Mouse (Mus musculus) CH12.LX (cell line): ENCODE results near the gene Sprr2h. TPM values are rescaled to one million over a fixed set of nuclear protein-coding genes. Genes with fewer than 3 reads are reported as not detected.

Source experiments
- DNase-seq: peaks from one replicate; pipeline ENCODE4 v3.0.0-alpha.2; 2013; ENCODE audit errors: extremely low read depth
- H3K27ac ChIP-seq: 2 replicates; pipeline ENCODE4 v1.5.1; 2012; ENCODE audit warnings: low read depth, mild to moderate bottlenecking, control low read depth, moderate library complexity; ENCODE audit not compliant: insufficient read depth
- H3K27me3 ChIP-seq: replicated peaks from 2 replicates; pipeline ENCODE3; 2012; ENCODE audit warnings: inconsistent platforms
- H3K36me3 ChIP-seq, 2 experiments: replicated peaks in 1 of 2; 2 replicates each; pipeline versions ENCODE3 to v1.6.1; 2012; ENCODE audit warnings: inconsistent platforms in 1 of 2, low read length in 1 of 2, mild to moderate bottlenecking in 1 of 2, mixed read lengths in 1 of 2, moderate library complexity in 1 of 2; ENCODE audit not compliant: control insufficient read depth in 1 of 2, insufficient read depth in 1 of 2
- H3K4me1 ChIP-seq, 2 experiments: 2 replicates each; pipeline ENCODE4 v1.6.1; 2012; ENCODE audit warnings: inconsistent platforms in 1 of 2, moderate library complexity in 1 of 2; ENCODE audit not compliant: insufficient read depth in 2 of 2, control insufficient read depth in 1 of 2
- H3K4me2 ChIP-seq: 2 replicates; pipeline ENCODE4 v1.6.1; 2012; ENCODE audit warnings: low read depth, mild to moderate bottlenecking, control low read depth; ENCODE audit not compliant: poor library complexity, insufficient read depth, severe bottlenecking
- H3K4me3 ChIP-seq, 3 experiments: fragments of 150-350 bp in 1 of 3; sonication (generic) in 1 of 3; replicated peaks in 1 of 3; 2 replicates each; pipeline versions ENCODE3 to v1.5.1; 2011 to 2012; ENCODE audit warnings: low read depth in 2 of 3, low read length in 2 of 3, mild to moderate bottlenecking in 2 of 3, moderate library complexity in 2 of 3, control low read depth in 1 of 3, improper control_type of control experiment in 1 of 3, inconsistent platforms in 1 of 3, mixed read lengths in 1 of 3; ENCODE audit not compliant: poor library complexity in 1 of 3
- H3K79me2 ChIP-seq: replicated peaks from 2 replicates; pipeline ENCODE4 v1.6.1; 2012; ENCODE audit warnings: mild to moderate bottlenecking, moderate library complexity; ENCODE audit not compliant: control insufficient read depth, poor library complexity, insufficient read depth, severe bottlenecking; ENCODE audit errors: extremely low read depth
- H3K9ac ChIP-seq: 2 replicates; pipeline ENCODE4 v1.6.1; 2012; ENCODE audit warnings: low read depth, mild to moderate bottlenecking, control low read depth, moderate library complexity; ENCODE audit not compliant: insufficient read depth
- H3K9me3 ChIP-seq: replicated peaks from 2 replicates; pipeline ENCODE3; 2012; ENCODE audit warnings: low read length, inconsistent platforms, mixed read lengths
- BHLHE40 ChIP-seq: IDR thresholded peaks from 2 replicates; pipeline ENCODE4 v1.6.1; 2011; ENCODE audit warnings: mild to moderate bottlenecking, low read depth, low read length, improper control_type of control experiment
- CHD1 ChIP-seq: IDR thresholded peaks from 2 replicates; pipeline ENCODE4 v1.6.1; 2012; ENCODE audit warnings: low read depth, low read length, improper control_type of control experiment, inconsistent platforms
- CHD2 ChIP-seq: IDR thresholded peaks from 2 replicates; pipeline ENCODE4 v1.6.1; 2011; ENCODE audit warnings: low read length, improper control_type of control experiment
- CTCF ChIP-seq, 2 experiments: IDR thresholded peaks in 1 of 2; conservative IDR thresholded peaks in 1 of 2; 2 replicates each; pipeline ENCODE4 v1.5.1; 2011 to 2012; ENCODE audit warnings: low read depth in 2 of 2, low read length in 2 of 2, improper control_type of control experiment in 1 of 2, inconsistent platforms in 1 of 2, mild to moderate bottlenecking in 1 of 2, moderate library complexity in 1 of 2
- E2F4 ChIP-seq: IDR thresholded peaks from 2 replicates; pipeline ENCODE4 v1.6.1; 2011; ENCODE audit warnings: low read depth, low read length, improper control_type of control experiment; ENCODE audit not compliant: insufficient replicate concordance
- EP300 ChIP-seq: IDR thresholded peaks from 2 replicates; pipeline ENCODE4 v1.6.1; 2011; ENCODE audit warnings: low read length, improper control_type of control experiment
- ETS1 ChIP-seq: conservative IDR thresholded peaks from 2 replicates; pipeline ENCODE4 v1.6.1; 2012; ENCODE audit warnings: low read depth, mild to moderate bottlenecking, inconsistent platforms, low read length, improper control_type of control experiment, moderate library complexity
- HCFC1 ChIP-seq: IDR thresholded peaks from 2 replicates; pipeline ENCODE4 v1.6.1; 2012; ENCODE audit warnings: low read depth, mild to moderate bottlenecking, inconsistent platforms, low read length, improper control_type of control experiment
- IRF4 ChIP-seq: IDR thresholded peaks from 2 replicates; pipeline ENCODE4 v1.6.1; 2014; ENCODE audit warnings: low read depth, mild to moderate bottlenecking, inconsistent platforms, low read length, improper control_type of control experiment
- KAT2A ChIP-seq: IDR thresholded peaks from 2 replicates; pipeline ENCODE4 v1.6.1; 2012; ENCODE audit warnings: low read length, improper control_type of control experiment, inconsistent platforms; ENCODE audit not compliant: insufficient replicate concordance
- MAFK ChIP-seq: IDR thresholded peaks from 2 replicates; pipeline ENCODE4 v1.6.1; 2011; ENCODE audit warnings: low read length, improper control_type of control experiment; ENCODE audit not compliant: insufficient replicate concordance
- MAX ChIP-seq: IDR thresholded peaks from 2 replicates; pipeline ENCODE4 v1.6.1; 2011; ENCODE audit warnings: low read length, improper control_type of control experiment
- MEF2A ChIP-seq: IDR thresholded peaks from 2 replicates; pipeline ENCODE4 v1.6.1; 2014; ENCODE audit warnings: low read depth, mild to moderate bottlenecking, inconsistent platforms, low read length, improper control_type of control experiment, borderline replicate concordance
- MXI1 ChIP-seq: IDR thresholded peaks from 2 replicates; pipeline ENCODE4 v1.6.1; 2011; ENCODE audit warnings: mild to moderate bottlenecking, low read depth, low read length, improper control_type of control experiment
- PAX5 ChIP-seq: IDR thresholded peaks from 2 replicates; pipeline ENCODE4 v1.6.1; 2012; ENCODE audit warnings: low read length, inconsistent platforms, mixed read lengths
- RAD21 ChIP-seq: IDR thresholded peaks from 2 replicates; pipeline ENCODE4 v1.6.1; 2011; ENCODE audit warnings: low read depth, mild to moderate bottlenecking, low read length, improper control_type of control experiment, moderate library complexity
- RCOR1 ChIP-seq: conservative IDR thresholded peaks from 2 replicates; pipeline ENCODE4 v1.6.1; 2012; ENCODE audit warnings: low read depth, mild to moderate bottlenecking, inconsistent platforms, low read length, improper control_type of control experiment
- SIN3A ChIP-seq: IDR thresholded peaks from 2 replicates; pipeline ENCODE4 v1.6.1; 2012; ENCODE audit warnings: low read length, improper control_type of control experiment, inconsistent platforms
- TBP ChIP-seq: conservative IDR thresholded peaks from 2 replicates; pipeline ENCODE4 v1.6.1; 2011; ENCODE audit warnings: low read depth, low read length, improper control_type of control experiment
- TCF12 ChIP-seq: IDR thresholded peaks from 2 replicates; pipeline ENCODE4 v1.6.1; 2014; ENCODE audit warnings: low read depth, mild to moderate bottlenecking, inconsistent platforms, low read length, improper control_type of control experiment
- UBTF ChIP-seq: IDR thresholded peaks from 2 replicates; pipeline ENCODE4 v1.6.1; 2012; ENCODE audit warnings: low read depth, mild to moderate bottlenecking, inconsistent platforms, low read length, improper control_type of control experiment, moderate library complexity
- ZC3H11A ChIP-seq: IDR thresholded peaks from 2 replicates; pipeline ENCODE4 v1.6.1; 2012; ENCODE audit warnings: low read depth, mild to moderate bottlenecking, inconsistent platforms, low read length, improper control_type of control experiment
- ZKSCAN1 ChIP-seq: IDR thresholded peaks from 2 replicates; pipeline ENCODE4 v1.6.1; 2012; ENCODE audit warnings: low read depth, inconsistent platforms, low read length, improper control_type of control experiment, borderline replicate concordance
- dilution Hi-C: fragments of 300-500 bp; cut with MboI; formaldehyde crosslinking; loops from 2 replicates; pipeline ENCODE4 v1.14.3; 2020; ENCODE audit warnings: low sequenced_read_pairs; ENCODE audit not compliant: extremely low pct_unique_long_range_greater_than_20kb, extremely low pct_ligation_motif_present
- in situ Hi-C: fragments of 300-500 bp; cut with MboI; formaldehyde crosslinking; loops from 3 replicates; pipeline ENCODE4 v1.14.3; 2019; ENCODE audit warnings: low sequenced_read_pairs, low pct_ligation_motif_present, low pct_unique_long_range_greater_than_20kb, mixed read lengths
- polyA plus RNA-seq: library from polyadenylated mRNA; unstranded; fragments of >175 nt; gene quantifications from 2 replicates; pipeline ENCODE4 v1.2.1, GENCODE M21; 2012; ENCODE audit warnings: low read depth; ENCODE audit not compliant: insufficient read length
- total RNA-seq, 2 experiments: library from RNA; depleted of rRNA; stranded (reverse); fragments of 300-350 nt in 1 of 2; fragments of >200 nt in 1 of 2; gene quantifications; 2 replicates each; pipeline ENCODE4 v1.2.3; 2012 to 2014

Sprr2h gene
- total and polyA plus RNA-seq, 3 experiments = not detected

- H3K27ac ChIP-seq = no peak within 1 kb of the TSS
- TF ChIP-seq KAT2A (no peak), TCF12 (no peak), ETS1 (no peak), TBP (no peak), RAD21 (no peak), CTCF (conservative IDR thresholded peaks at IDR 0.05 in 1 of 2, IDR thresholded peaks at IDR 0.05 in 1 of 2; ENCODE audit: low read depth in 2 of 2, low read length in 2 of 2) (no peak), UBTF (no peak), EP300 (no peak), MAFK (no peak), ZC3H11A (no peak)
- TF ChIP-seq, all 38 proteins: peak for 0
- H3K36me3 ChIP-seq = no peaks in the 10 kb centered on the region
- dilution Hi-C loops (no loop called here), in situ Hi-C loops (no loop called here)
- no peak within 1 kb of the TSS for H3K4me2 ChIP-seq
- DNase-seq = no peak
- H3K4me1 ChIP-seq = no peaks in the 10 kb centered on the region
- no peak within 1 kb of the TSS for H3K9ac ChIP-seq
- H3K4me3 ChIP-seq = no peak within 1 kb of the TSS
- H3K27me3 ChIP-seq = no peaks in the 10 kb centered on the region
- H3K9me3 ChIP-seq = peaks cover 30% of the 10 kb centered on the region
- H3K79me2 ChIP-seq = no peaks in the 10 kb centered on the region
Observed at GRCm38 (mm10) chr3:92407691-92408090, 22.2 kb downstream of the Sprr2h start, which contains the start of gene Sprr2i. Sprr2i (plus strand) TSS chr3:92407991.

GRCm38 (mm10) chr3:92417782-92418181, 32.3 kb downstream of the Sprr2h start, which contains the start of gene Sprr2j-ps:
Sprr2j-ps (plus strand) TSS chr3:92418082.
- no peak within 1 kb of the TSS for H3K27ac ChIP-seq
- no peak within 1 kb of the TSS for H3K4me3 ChIP-seq
- H3K9me3 ChIP-seq = peaks cover 28% of the 10 kb centered on the region
- H3K36me3 ChIP-seq = no peaks in the 10 kb centered on the region
- H3K4me2 ChIP-seq = no peak within 1 kb of the TSS
- DNase-seq = no peak
- in situ Hi-C loops = no loop called here
- no peaks in the 10 kb centered on the region for H3K27me3 ChIP-seq
- H3K79me2 ChIP-seq = no peaks in the 10 kb centered on the region
- dilution Hi-C loops = no loop called here
- H3K4me1 ChIP-seq = no peaks in the 10 kb centered on the region
- H3K9ac ChIP-seq = no peak within 1 kb of the TSS
- no peak for TF ChIP-seq PAX5
- no peak for TF ChIP-seq MXI1
- TF ChIP-seq RAD21 = no peak
- TF ChIP-seq ETS1 = no peak
- TF ChIP-seq HCFC1 = no peak
- no peak for TF ChIP-seq UBTF
- TF ChIP-seq CHD2 = no peak
- TF ChIP-seq RCOR1 = no peak
- no peak for TF ChIP-seq E2F4
- no peak for TF ChIP-seq BHLHE40
- no peak for TF ChIP-seq IRF4
- no peak for TF ChIP-seq TBP
- no peak for TF ChIP-seq SIN3A
- no peak for TF ChIP-seq CHD1
- TF ChIP-seq ZKSCAN1 = no peak
- no peak for TF ChIP-seq MEF2A
- TF ChIP-seq MAX = no peak
